Comparison of ENCODE assay signal across 22 mouse cellular contexts in the genomic region with DNA sequence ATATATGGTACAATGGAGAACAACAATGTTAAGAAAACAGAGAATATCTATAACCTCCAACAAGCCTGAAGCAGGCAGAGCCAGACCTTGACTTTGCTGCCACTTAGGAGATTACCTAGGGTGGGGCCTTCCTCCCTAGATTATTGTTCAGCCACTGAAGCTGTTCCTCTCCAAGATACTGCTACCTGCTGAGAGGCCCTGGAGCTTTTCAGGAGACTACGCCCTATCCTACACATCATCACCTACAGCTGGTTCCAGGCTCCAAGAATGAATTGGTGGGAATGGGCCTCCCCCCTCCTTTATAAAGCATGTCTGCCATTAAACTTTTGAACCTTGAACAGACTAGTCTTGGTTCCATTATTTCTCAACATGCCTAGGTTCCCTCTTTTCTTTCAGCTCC.
DNase-seq lines count a peak whose midpoint lies in the region; TF ChIP-seq lines count a peak whose summit lies in the region.
"Had no signal": no experiment of that assay in that cellular context is flagged by ENCODE, and none has a peak within 500 bp of the region (broad histone marks: within the 10 kb centered on the region; RNA-seq: fewer than 3 reads in every experiment).

No protein-coding gene starts in this region.

- no peak overlapping the region for H3K4me3 ChIP-seq in ES-E14 (ENCODE audit: insufficient read depth in 1 of 2, low read depth in 1 of 2, low read length in 2 of 2, poor library complexity in 1 of 2, severe bottlenecking in 1 of 2)

- in situ Hi-C loops in ES-E14 (cut with MboI; ENCODE audit: low sequenced_read_pairs in 2 of 2, unreplicated experiment in 2 of 2) = no loop called here

- H3K4me1 ChIP-seq in ES-E14 (ENCODE audit: control insufficient read depth in 2 of 2, insufficient read depth in 2 of 2, low read length in 2 of 2, poor library complexity in 1 of 2) = peaks cover 2 to 9% of the 10 kb centered on the region in 2 experiments; a peak in 3 of 4 replicates

- H3K36me3 ChIP-seq in ES-E14 (ENCODE audit: control insufficient read depth, insufficient read depth, low read length, poor library complexity, severe bottlenecking) = no peaks in the 10 kb centered on the region
- H3K36me3 ChIP-seq: G1E had no signal

- DNase-seq in ES-CJ7 (ENCODE audit: low read depth, low spot score) = peak; percentile 92
- DNase-seq in ES-E14 (ENCODE audit: low read depth, low spot score) = peak; percentile 43
- DNase-seq in R1 (ENCODE audit: low read depth, low spot score) = peak; percentile 91
- DNase-seq in ZHBTc4 (ENCODE audit: low read depth, low spot score) = peak; percentile 84
- DNase-seq in kidney, adult 9 months = no peak
- no peak for DNase-seq in cerebellum, adult 11-12 months
- DNase-seq in thymus, adult 18-20 months = no peak
- no peak for DNase-seq in layer of hippocampus, postnatal 25 days (ENCODE audit: extremely low spot score in 1 of 2, low spot score in 1 of 2)
- DNase-seq: adrenal gland, adult 2 months; adrenal gland, adult 8-10 months; adrenal gland, postnatal 10 days; adrenal gland, postnatal 14 days; adrenal gland, postnatal 25 days; adrenal gland, postnatal 36 days; B cell, adult 2 months; cerebellum, adult 11 months; cerebellum, adult 18-20 months; cerebellum, adult 2 months; cerebellum, adult 8-10 months; cerebellum, adult 9-10 months; cerebellum, adult 9-11 months had no signal

- no peak overlapping the region for H3K27ac ChIP-seq in ES-E14 (ENCODE audit: insufficient read depth, low read depth, low read length, poor library complexity, severe bottlenecking)

- no peak overlapping the region for H3K9ac ChIP-seq in ES-E14 (ENCODE audit: insufficient read depth, low read depth, low read length, poor library complexity, severe bottlenecking)

- H3K9me3 ChIP-seq in ES-E14 (ENCODE audit: control insufficient read depth, insufficient read depth, low read depth, low read length) = no peaks in the 10 kb centered on the region
- H3K9me3 ChIP-seq: G1E had no signal

TF ChIP-seq in ES-E14, 5 proteins besides CTCF, POLR2A, EP300 and RAD21:
- no peak for TF ChIP-seq MAFK (IDR thresholded peaks at IDR 0.05; ENCODE audit: insufficient read depth, low read depth, low read length)
- TF ChIP-seq ZNF384 (IDR thresholded peaks at IDR 0.05; ENCODE audit: low read depth, low read length) = no peak
- TF ChIP-seq ZC3H11A (IDR thresholded peaks at IDR 0.05; ENCODE audit: borderline replicate concordance, low read depth, low read length) = no peak
- TF ChIP-seq HCFC1 (IDR thresholded peaks at IDR 0.05; ENCODE audit: borderline replicate concordance, insufficient read depth, low read length) = no peak
- TF ChIP-seq CHD2 (IDR thresholded peaks at IDR 0.05; ENCODE audit: low read depth, low read length) = no peak

Comparison
In these comparisons a context has a peak if more than half of its experiments do, and no peak if none do; other contexts are left out.
1. DNase-seq: peak in ES-CJ7 (single experiment), ES-E14 (single experiment), R1 (single experiment) and ZHBTc4 (single experiment); none in kidney, adult 9 months (single experiment), cerebellum, adult 11-12 months (single experiment), thymus, adult 18-20 months (0 of 2) and layer of hippocampus, postnatal 25 days (0 of 2).